Mouse (Mus musculus): ENCODE data around the gene Gsc. TPM values are rescaled to one million over a fixed set of nuclear protein-coding genes. Genes with fewer than 3 reads are reported as not detected.
"Not testable (repeated sequence)": the region's sequence is repeated elsewhere in the genome, so short reads cannot be mapped to it uniquely, and the experiment has no call there.

The Gsc gene
- total RNA-seq, 4 experiments from 2014 or later = not detected

- no peak for DNase-seq (ENCODE audit: low spot score in 2 of 2)
Measured at GRCm38 (mm10) chr12:104459377-104459776, 13.8 kb downstream of the Gsc start.

GRCm38 (mm10) chr12:104453002-104453401 is 20.1 kb downstream of the Gsc start:
- no peak for DNase-seq (ENCODE audit: low spot score in 2 of 2)

- DNase-seq (ENCODE audit: low spot score in 2 of 2) = no peak
Measured at GRCm38 (mm10) chr12:104450257-104450656, 22.9 kb downstream of the Gsc start.

GRCm38 (mm10) chr12:104448099-104448498 is 25.0 kb downstream of the Gsc start:
- DNase-seq (ENCODE audit: low spot score in 2 of 2) = no peak

GRCm38 (mm10) chr12:104447056-104447455 is 26.1 kb downstream of the Gsc start:
- not testable (repeated sequence) for DNase-seq (ENCODE audit: low spot score in 2 of 2)

- DNase-seq (ENCODE audit: low spot score in 2 of 2) = no peak
Measured at GRCm38 (mm10) chr12:104443716-104444115, 29.4 kb downstream of the Gsc start.

GRCm38 (mm10) chr12:104440087-104440760 is 32.9 kb downstream of the Gsc start:
- DNase-seq (ENCODE audit: low spot score in 2 of 2) = peak; percentile 71 to 76

- DNase-seq (ENCODE audit: low spot score in 2 of 2) = no peak
Measured at GRCm38 (mm10) chr12:104433951-104434735, 39.0 kb downstream of the Gsc start.

GRCm38 (mm10) chr12:104433214-104433613 is 39.9 kb downstream of the Gsc start:
- DNase-seq (ENCODE audit: low spot score in 2 of 2) = no peak

- no peak for DNase-seq (ENCODE audit: low spot score in 2 of 2)
Measured at GRCm38 (mm10) chr12:104431359-104431758, 41.8 kb downstream of the Gsc start.

- DNase-seq (ENCODE audit: low spot score in 2 of 2) = no peak
Measured at GRCm38 (mm10) chr12:104426915-104427314, 46.2 kb downstream of the Gsc start.

GRCm38 (mm10) chr12:104425591-104425990 is 47.5 kb downstream of the Gsc start:
- DNase-seq (ENCODE audit: low spot score in 2 of 2) = no peak

- DNase-seq (ENCODE audit: low spot score in 2 of 2) = no peak
Measured at GRCm38 (mm10) chr12:104422615-104423392, 50.3 kb downstream of the Gsc start.

Other genes starting within 250 kb of the Gsc start
- not detected for gene Serpina3g, start 237.1 kb downstream of the Gsc start, total RNA-seq (2022)
- gene Serpina3i, start 210.2 kb downstream of the Gsc start, total RNA-seq (2022) = under 1 TPM in 1 of 4 experiments, not detected in 3; 0.43 TPM
- gene Serpina3j, start 158.8 kb downstream of the Gsc start, total RNA-seq (2022) = not detected
- gene Serpina3k, start 134.8 kb downstream of the Gsc start, total RNA-seq (2022) = 1 to 10 TPM in 1 of 4 experiments, under 1 TPM in 2, not detected in 1; 0.12 to 4.9 (median 0.29) TPM
- under 1 TPM in 2 of 4 experiments, not detected in 2; 0.43 to 0.56 TPM for gene Serpina3m, start 134.8 kb downstream of the Gsc start, total RNA-seq (2022)
- 10 to 100 TPM in 1 of 4 experiments, 1 to 10 TPM in 3; 2.4 to 10.7 (median 5.6) TPM for gene Serpina3n, start 66.6 kb downstream of the Gsc start, total RNA-seq (2022)